Mouse (Mus musculus) lung, postnatal 14 days (tissue): ENCODE measurements around the gene Cd46.

Experiments
- DNase-seq: peaks from one replicate; pipeline ENCODE4 v3.0.0; 2021

Gene Cd46

DNA sequence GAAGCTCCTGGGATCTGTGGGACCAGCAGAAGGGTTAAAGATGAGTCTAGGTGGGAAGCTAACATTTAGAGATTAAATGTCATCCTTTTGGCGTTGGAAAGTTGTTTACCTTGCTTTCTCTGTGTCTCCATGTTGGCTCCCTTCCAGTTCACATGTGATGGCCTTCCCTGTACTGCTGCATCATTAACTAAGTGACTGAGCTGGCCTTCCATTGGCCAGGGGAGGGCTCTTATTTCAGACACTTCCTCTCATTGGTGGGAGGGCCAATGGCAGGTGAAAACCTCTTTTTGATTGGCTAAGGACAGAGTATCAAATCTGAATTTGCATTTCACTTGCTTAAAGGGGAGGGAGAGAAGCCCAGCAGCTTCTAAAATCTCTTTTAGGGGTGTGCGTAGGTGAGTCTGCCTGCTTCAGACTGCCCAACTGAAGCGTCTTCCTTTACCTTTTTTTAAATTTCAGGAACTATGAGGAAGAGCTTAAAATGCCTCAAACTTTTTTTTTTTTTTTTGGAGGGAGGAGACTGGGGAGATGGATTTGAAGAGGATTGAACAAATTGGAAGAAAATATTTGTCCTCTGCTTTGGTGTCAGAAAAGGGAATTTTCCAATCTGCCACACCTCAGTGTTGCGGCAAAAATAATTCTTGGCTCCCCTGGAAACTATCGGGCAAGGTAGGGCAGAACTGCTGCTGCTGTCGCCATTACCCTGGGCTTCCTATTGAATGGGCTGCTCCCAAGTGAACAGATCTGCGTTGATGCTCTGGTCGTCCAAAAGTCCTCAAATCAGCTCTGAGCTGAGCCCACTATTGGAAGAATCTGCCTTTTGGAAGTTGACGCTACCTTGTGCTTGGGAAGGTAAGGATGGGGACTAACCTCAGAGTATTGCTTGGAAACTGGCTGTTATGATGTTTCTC lies 73.7 kb downstream of the Cd46 start:
- DNase-seq: peak; percentile 51

DNA sequence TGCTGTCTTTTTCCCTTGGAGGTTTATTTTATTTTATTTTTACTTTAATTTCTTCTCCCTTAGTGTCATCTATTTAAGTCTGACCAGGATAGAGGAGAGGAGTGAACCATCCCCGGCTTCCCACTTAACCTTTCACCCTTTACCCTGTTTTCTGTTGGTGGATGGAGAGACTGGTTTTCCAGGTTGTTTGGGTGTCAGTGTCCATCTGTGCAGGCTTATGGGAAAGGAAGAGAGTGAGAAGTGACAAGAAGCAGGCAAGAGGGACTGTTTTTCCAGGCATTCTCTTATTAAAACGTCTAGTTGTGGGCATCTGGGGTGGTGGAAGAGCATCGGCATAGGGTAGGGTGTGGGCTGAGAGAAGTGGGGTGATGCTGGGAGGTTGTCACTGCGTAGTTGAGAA lies 74.4 kb downstream of the Cd46 start:
- no peak for DNase-seq

DNA sequence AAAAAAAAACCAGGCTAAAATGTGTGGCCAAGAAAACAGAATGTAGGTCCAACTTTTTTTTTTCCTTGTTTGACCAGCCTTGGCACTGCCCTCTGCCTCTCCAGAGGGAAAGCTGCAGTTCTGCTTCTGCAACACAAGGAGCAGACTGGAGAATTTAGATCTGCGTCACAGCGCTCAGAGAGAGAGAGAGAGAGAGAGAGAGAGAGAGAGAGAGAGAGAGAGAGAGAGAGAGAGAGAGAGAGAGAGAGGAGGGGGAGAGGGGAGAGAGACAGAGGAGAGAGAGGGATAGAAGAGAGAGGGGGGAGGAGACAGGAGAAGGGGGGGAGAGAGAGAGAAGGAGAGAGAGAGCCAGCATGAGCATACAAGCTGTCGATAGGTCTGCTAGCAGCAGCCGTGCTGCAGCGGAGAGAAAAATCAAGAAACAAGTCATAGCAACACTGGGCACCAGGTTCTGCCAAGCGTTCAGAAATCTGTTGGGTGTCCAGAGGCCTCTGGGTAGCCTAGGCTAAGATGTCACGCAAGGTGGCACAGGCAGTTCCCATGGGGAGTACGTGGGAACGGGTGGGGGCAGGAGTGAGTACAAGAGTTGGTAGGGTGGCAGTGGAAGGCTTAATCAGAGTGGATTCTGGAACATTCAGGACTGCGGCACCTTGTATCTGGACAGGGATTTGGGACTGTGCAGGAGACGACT lies 75.1 kb downstream of the Cd46 start:
- peak; percentile 61 for DNase-seq

DNA sequence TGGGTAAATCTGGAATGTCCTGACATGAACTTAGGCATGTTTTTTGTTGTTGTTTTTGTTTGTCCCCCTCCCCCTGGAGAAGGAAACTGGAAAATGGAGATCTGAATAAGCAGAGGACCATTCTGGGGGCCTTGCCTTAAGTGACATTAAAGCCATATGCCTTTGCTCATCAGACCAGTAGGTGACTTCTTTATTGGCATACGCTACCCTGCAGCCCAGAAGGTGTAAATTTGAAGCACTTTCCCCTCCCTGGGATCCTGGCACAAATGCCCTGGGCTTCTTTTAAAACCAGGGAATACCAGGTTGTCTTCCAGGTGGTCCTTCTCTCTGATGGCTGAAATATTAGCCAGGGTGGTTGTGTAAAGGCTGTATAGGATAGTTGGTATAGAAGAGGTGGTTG lies 76.8 kb downstream of the Cd46 start:
- DNase-seq: no peak

DNA sequence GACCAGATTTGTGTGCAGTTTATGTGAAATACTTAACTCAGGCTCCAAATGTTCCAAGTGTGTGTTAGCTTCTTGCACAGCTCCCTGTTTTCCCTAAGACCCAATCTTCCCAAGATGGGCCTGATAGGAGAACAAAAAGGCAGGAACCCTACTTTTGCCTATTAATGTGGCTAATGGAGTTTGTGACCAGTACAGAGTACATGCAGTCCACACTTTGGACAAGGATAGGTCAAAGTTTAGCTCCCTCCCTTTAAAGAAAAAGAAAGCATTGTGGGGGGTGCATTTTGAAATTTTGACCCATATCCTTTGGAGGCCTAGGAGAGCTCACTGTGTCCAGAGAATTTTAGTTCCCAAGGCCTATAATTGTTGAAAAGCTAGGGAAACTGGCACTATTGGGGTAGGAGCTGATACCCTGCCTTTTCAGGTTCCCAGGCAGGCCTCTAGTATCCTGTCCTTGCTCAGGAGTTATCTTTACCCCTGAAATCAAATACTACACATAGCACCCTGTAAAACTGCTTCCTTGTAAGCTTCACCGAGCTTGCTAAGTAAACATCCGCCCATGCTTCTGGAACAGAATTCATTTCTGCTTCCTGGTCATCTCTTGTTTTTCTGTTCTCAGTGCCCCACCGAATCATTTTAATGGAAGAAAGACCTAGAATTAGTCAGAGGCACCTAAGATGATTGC lies 77.7 kb downstream of the Cd46 start:
- DNase-seq: no peak

DNA sequence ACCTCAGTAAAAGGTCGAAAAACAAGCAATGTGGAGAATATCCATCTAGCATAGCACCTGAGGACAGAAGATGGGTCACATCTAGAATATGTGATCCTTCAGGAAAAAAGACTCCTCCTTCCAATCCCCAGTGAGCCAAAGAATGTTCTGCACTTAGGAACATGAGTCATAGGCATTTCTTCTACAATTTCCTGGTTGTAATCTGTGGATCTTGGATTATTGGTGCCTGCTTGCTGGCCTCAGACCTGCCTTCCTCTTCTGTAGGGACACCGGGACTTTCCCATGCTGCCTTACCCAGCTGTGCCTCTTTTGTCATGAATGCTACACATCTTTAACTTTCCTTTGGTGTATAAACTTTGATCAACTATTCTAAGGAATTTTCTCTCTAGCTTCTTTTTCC lies 79.5 kb downstream of the Cd46 start:
- DNase-seq: no peak

DNA sequence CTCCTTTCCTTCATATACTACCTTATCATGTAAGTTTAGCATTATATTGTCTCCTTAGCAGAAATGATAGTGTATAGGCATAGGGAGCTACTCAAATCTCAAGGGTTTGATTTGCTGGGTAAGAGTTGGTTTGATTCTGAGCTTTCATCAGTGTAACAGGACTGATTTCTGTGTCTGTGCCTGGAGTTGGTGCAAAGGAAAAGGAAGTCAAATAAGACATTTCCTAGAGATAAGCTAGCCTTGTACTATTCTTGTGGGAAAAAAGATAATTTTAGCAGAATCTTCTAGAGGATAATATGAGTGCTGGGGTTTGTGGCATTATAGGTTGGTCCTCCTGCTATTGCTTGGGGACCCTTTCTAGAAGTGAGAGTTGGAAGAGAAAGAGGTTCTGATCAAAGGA lies 85.8 kb downstream of the Cd46 start:
- DNase-seq: no peak

DNA sequence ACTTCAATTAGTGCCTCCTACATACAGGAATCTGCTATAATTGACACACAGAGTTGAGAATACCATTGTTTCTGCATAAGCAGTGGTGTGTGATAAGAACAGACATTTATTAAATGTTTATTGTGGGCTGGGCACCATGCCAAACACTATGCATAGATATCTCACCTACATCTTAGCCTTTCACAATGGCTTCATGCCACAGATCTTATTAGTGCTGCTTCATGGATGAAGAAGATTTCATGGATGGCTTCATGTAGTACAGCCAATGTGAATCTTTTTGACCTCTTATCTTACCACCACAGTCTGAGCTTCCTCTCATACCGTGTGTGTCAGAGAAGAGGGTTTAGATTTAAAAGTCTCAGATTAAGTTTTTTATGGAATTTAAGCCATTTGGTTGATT lies 87.9 kb downstream of the Cd46 start:
- DNase-seq: no peak

DNA sequence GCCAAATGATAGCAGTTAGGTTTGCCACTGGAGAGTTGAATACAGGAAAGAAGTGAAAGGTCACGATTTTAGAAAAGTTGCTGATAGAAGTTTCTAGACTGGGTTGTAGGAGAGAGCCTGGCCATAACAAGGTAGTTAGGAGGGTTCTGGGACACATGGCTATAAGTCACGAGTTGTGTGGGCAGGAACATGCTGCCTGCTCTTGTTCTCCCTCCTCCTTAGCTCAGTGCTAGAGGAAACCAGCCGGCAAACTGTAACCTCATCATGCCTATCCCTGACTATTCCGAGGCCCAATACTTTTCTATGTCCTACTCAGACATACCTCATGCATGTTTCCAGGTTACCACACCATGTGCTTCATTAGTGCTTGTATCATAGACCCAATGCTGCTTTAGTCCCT lies 88.7 kb downstream of the Cd46 start:
- DNase-seq: no peak

DNA sequence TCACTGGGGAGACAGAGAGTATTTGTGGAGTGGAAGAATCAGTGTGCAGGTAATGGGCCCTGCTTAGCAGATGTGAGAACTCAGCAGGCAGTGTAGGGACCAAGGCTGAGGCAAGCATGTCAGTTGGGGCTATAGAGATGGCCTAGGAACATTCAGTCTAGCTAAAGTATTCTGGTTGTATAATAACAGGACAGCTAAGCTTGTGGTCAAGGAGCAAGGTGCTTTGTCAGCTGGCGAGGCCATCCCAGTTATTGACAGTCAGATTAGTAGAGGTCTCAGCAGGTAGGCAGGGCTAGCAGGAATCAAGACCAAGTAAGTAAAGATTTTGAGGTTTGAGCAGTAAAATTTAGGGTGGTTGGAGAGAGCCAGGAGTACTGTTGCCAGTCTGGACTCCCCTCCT lies 93.7 kb downstream of the Cd46 start:
- no peak for DNase-seq

DNA sequence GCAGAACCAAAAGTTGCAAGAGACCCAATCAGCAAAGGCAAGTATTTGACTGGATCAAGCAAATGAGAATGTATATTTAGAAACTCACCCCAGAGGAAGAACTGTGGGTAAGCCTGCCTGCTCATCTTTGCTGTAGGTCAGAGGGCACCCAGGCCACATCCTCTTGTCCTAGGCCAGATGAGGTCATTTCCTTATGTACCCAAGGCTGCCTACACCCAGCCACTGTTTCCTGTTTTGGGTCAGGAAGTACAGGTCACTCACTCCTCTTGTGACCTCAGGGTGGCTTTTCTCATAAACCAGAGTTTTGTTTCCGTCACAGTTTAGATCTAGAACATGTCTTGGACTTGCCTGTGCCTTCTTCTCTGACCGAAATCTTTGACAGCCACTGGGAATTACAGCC lies 96.9 kb downstream of the Cd46 start:
- peak; percentile 41 for DNase-seq

DNA sequence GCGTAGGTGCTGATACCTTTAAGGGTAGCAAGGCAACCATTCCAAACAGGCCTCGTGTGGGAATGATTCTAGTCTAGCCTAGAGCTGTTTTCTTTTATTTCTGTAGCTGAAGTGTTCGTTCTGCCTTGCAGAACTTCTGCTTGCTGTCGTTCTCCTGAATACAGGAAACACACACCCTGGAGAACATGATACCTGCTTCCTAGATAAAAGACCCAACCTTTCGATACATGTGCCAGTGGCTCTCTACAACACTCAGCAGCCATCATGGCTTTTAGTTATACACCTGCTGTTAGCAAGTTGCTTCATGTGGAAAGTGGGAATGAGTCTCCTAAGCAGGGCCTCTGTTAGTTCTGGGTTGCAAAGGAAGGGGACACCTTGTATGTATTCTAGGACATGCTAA lies 97.8 kb downstream of the Cd46 start:
- no peak for DNase-seq

DNA sequence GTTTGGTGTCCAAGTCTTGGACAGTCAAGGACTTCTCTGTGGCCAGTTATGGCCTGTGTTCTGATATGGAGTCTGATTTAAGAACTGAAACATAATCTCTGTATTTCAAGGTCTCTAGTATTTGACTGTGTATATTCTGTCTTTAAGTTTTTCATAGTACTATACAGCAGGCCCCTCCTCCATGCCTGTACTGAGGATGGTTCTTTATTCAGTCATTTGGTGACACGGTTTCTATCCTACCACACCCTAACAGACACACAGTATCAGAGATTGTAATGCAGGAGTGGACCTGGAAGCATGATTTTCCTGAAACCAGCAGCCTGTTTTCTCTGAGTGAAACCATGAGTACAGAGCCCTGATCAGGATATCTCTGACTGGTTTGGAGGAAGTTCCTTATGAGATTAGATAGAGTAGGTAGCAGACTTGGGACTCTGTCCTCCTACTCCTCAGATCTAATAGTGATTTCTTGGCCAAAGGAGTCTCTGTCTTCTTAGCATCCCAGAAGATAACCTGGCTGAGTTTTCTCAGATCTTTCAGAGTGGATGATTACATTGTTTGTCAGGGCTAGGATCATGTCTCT lies 98.5 kb downstream of the Cd46 start:
- DNase-seq: no peak

DNA sequence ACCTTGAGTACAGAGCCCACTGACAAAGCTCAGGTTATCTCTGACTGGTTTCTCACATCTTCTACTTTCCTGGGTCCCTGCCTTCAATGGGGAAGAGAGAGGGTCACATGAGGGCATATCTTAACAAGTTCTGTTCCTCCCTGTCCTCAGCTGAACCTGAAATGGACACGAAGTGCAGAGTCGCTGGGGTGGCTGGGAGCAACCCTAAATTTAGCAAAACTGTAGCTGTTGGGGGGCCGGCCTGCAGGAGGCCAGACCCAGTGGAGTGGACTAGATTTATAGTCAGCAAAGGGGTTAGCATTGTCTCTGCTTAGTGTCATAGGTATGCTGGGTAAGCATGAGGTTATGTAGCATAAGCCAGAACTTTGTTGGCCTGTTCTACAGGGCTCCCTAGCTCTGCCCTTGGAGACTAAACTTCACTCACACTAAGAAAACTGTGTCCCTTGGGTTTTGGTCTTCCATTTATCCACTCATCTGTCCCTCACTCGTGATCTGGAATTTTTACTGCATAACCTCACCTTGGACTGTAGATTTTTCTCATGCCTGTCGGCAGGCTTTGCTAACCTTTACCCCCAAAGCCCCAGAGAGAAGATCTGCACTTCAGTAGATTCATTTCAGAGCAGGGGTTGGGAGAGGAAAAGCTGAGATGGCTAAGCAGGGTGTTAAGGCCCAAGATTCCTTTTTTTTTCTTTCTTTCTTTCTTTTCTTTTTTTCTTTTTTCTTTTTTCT lies 99.3 kb downstream of the Cd46 start:
- no peak for DNase-seq

DNA sequence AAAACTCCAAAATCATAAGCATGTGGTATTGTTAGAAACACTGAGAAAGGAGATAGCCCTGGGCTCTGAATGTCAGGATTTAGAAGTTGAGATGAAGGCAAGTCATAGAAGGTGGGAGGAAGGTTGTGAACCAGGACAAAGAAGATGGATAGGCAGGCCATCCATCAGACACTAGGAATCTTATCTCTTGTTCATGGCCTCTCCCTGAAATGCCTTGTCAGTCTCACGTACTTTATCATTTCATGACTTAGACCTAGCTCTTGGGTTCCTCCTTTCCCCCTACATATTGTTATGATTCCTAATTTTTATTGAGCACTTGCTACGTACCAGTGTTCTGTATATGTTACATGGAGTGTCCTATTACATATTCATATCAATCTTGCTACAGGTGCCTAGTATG lies 100.4 kb downstream of the Cd46 start:
- no peak for DNase-seq

DNA sequence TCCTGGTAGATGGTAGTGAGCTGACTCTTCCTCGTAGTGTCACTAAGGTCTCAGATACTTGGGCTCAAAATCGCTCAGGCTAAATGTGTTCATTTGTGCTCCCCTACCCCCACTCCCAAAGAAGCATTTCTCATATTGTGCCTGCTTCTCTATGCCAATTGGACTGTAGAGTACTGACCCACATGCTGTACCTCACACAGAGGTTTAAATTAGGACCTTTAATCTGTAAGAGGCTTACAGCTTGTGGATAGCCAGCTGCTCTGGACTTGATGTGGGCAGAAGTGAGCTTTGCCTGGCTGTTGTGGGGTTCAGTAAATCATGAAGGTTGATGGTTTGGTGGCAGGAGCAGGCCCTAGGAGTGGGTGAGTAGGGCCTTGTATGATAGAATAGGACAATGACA lies 101.1 kb downstream of the Cd46 start:
- DNase-seq: no peak

DNA sequence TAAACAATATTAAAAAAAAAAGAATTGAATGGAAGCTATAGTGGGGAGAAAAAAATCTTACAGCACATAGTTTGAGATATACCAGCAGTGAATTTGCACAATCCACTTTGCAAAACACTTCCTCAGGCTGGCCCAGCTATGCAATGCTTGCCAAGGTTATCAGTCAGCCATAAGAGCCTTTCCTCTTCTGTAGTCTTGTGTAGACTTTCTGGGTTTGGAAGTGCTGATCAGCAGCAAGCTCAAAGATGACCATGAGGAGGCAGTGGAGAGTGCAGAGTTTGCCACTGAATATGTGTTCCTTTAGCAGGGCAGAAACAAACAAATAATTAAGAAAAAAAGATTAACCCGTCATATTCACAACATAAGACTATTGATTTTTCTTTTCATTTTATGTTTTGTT lies 103.0 kb downstream of the Cd46 start:
- DNase-seq: no peak
